Mouse (Mus musculus) hindbrain, embryonic 10.5 days (tissue): ENCODE results near the gene Hist1h2af. TPM values are rescaled to one million over a fixed set of nuclear protein-coding genes. Genes with fewer than 3 reads are reported as not detected.

Source experiments
- DNase-seq: peaks from one replicate; pipeline ENCODE4 v3.0.0-alpha.2; 2017; ENCODE audit warnings: low spot score
- H3K27ac ChIP-seq: fragments of 300-500 bp; sonication (generic); 2 replicates; pipeline ENCODE4 v1.5.1; 2016; ENCODE audit warnings: mild to moderate bottlenecking, moderate library complexity
- H3K27me3 ChIP-seq: fragments of 300-500 bp; sonication (generic); 2 replicates; pipeline ENCODE4 v1.6.1; 2016; ENCODE audit warnings: mild to moderate bottlenecking; ENCODE audit not compliant: poor library complexity, insufficient read depth, severe bottlenecking
- H3K36me3 ChIP-seq: fragments of 300-500 bp; sonication (generic); 2 replicates; pipeline ENCODE4 v1.6.1; 2016; ENCODE audit warnings: mild to moderate bottlenecking, moderate library complexity
- H3K4me1 ChIP-seq: fragments of 300-500 bp; sonication (generic); replicated peaks from 2 replicates; pipeline ENCODE4 v1.6.1; 2016; ENCODE audit warnings: mild to moderate bottlenecking
- H3K4me3 ChIP-seq: fragments of 300-500 bp; sonication (generic); 2 replicates; pipeline ENCODE4 v1.5.1; 2016; ENCODE audit warnings: mild to moderate bottlenecking, moderate library complexity
- H3K9me3 ChIP-seq: fragments of 300-500 bp; sonication (generic); 2 replicates; pipeline ENCODE4 v1.6.1; 2016; ENCODE audit warnings: mild to moderate bottlenecking, moderate library complexity
- WGBS: fragments of 180-500 bp; shearing (Covaris S2); methylation state at CpG from one replicate; pipeline ENCODE4 v1.1.7; 2016; 5-methylcytosine and 5-hydroxymethylcytosine counted together
- polyA plus RNA-seq: library from polyadenylated mRNA; unstranded; fragments of >200 nt; fragmentation: Nextera tagmentation; extraction: Ambion mirVana; gene quantifications from 2 replicates; pipeline ENCODE4 v1.2.1, GENCODE M21; 2016

Hist1h2af gene
- polyA plus RNA-seq, 1 experiment from 2014 or later: 9.2 TPM

DNA sequence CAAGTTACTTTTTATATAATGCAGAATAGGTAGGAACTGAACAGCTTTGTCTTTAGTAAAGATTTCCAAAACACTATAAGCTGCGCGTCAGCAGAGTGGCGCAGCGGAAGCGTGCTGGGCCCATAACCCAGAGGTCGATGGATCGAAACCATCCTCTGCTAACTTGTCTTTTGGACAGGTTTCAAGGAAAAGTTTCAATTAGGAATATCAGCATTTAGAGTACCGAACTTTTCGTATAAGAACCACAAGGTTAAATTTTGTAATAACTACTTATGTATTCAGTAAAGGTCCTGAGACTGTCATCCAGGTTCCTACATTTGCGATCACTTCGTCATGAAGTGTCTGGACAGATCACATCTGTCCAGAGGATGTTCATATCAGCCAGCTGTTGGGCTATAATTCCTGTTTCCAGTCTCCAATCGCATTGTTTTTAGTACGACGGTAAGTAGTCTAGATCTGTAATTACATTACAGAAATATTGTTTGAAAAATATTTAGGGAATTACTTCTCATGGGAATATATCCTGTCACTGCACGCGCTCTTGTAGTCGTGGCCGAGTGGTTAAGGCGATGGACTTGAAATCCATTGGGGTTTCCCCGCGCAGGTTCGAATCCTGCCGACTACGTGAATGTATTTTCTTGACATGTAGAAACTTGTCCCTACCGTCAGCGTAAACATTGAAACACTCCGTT lies 16.0 kb upstream of the Hist1h2af start:
- peak; percentile 89 for DNase-seq
- H3K9me3 ChIP-seq: no peaks in the 10 kb centered on the region
- H3K27me3 ChIP-seq: no peaks in the 10 kb centered on the region
- no peaks in the 10 kb centered on the region for H3K36me3 ChIP-seq
- H3K27ac ChIP-seq: no peak overlapping the region
- peak overlapping the region; percentile 58 for H3K4me3 ChIP-seq
- peaks cover 6% of the 10 kb centered on the region; the same call in 1 of the 2 replicates for H3K4me1 ChIP-seq
- under 1% methylated on average over 27 of the region's 27 CpGs for WGBS

DNA sequence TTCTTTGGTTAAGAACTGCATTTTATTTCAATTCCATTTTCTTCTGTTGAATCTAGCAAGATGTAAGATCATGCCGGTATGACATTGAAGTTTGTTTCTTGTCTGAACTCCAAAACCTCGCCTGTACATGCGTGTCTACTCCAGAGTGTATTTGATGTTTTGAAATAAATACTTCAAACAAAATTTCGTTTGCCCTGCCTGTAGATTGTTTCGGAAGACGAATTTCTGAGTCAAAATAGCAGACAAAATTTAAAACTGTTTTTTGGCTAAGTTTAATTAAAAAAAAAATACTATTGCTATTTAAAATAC lies 15.5 kb upstream of the Hist1h2af start:
- no peak for DNase-seq
- Histone ChIP-seq H3K9me3 (no peaks in the 10 kb centered on the region), H3K27me3 (no peaks in the 10 kb centered on the region), H3K4me1 (peaks cover 6% of the 10 kb centered on the region; the same call in 1 of the 2 replicates), H3K36me3 (no peaks in the 10 kb centered on the region), H3K4me3 (peak overlapping the region; percentile 58), H3K27ac (no peak overlapping the region)
- WGBS: under 1% methylated on average over 6 of the region's 6 CpGs

DNA sequence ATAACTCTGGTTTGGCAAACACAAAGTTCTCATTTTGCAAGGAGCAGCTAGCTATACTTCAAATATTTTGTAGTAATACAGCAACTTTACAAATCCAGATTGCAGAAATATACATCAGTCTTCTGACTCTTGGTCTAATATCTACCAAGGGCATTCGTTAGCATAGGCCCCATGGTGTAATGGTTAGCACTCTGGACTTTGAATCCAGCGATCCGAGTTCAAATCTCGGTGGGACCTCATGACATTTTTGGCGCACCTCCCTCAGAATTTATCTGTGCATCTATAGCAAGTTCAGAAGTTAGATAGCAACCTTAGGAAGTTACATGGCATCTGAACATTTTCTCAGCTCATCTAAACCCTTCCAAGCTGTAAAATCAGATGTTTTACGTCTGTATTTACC lies 14.8 kb upstream of the Hist1h2af start:
- 0% methylated on average over 6 of the region's 6 CpGs for WGBS
- Histone ChIP-seq H3K27ac (no peak overlapping the region), H3K36me3 (no peaks in the 10 kb centered on the region), H3K9me3 (no peaks in the 10 kb centered on the region), H3K27me3 (no peaks in the 10 kb centered on the region), H3K4me1 (peaks cover 6% of the 10 kb centered on the region; the same call in 1 of the 2 replicates), H3K4me3 (peak overlapping the region; percentile 58)
- peak; percentile 80 for DNase-seq

DNA sequence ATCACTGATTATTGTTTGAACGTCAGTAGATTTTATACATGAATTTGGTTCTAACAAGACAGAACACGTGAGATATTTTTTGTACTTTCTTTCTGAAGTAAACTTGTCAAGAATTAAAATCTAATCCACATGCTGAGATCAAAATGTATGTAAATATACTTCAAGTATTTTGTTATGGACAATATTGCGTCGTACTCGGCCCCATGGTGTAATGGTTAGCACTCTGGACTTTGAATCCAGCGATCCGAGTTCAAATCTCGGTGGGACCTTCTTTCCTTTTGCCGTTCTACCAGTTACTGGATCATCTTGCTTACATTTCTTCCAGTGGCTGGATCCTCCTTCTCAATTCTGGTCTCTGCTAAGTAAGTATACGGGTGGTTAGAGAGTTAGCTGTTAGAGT lies 14.3 kb upstream of the Hist1h2af start:
- H3K36me3 ChIP-seq: no peaks in the 10 kb centered on the region
- H3K4me3 ChIP-seq: peak overlapping the region; percentile 58
- H3K4me1 ChIP-seq: peaks cover 6% of the 10 kb centered on the region; the same call in 1 of the 2 replicates
- no peak overlapping the region for H3K27ac ChIP-seq
- WGBS: under 1% methylated on average over 10 of the region's 10 CpGs
- H3K27me3 ChIP-seq: no peaks in the 10 kb centered on the region
- DNase-seq: peak; percentile 77
- no peaks in the 10 kb centered on the region for H3K9me3 ChIP-seq

- Histone ChIP-seq H3K27ac (no peak overlapping the region), H3K4me3 (peak overlapping the region; percentile 28; the same call in 1 of the 2 replicates), H3K4me1 (peaks cover 9% of the 10 kb centered on the region; the same call in 1 of the 2 replicates), H3K36me3 (no peaks in the 10 kb centered on the region), H3K27me3 (no peaks in the 10 kb centered on the region), H3K9me3 (no peaks in the 10 kb centered on the region)
- under 1% methylated on average over 14 of the region's 14 CpGs for WGBS
- DNase-seq: peak; percentile 79
These were observed 12.0 kb upstream of the Hist1h2af start for GRCm38 (mm10) chr13:23521703-23522102.

DNA sequence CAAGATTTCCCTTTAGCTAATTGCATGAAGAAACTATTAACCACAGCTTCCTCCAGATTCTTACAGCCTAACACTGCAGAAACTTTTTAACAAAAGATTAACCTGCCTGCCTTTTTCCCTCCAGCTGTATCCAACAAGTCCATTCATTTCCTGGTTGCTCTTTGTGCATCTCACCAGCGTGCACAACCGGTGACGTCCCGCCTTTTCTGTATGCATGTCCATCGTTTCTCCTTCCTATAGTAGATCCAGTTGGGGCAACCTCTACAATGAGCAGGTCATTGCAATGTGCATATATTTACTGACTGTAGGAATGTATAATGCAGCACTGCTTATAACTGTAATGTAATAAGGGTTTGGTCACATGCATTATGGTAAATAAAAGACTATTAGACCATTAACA lies 9.7 kb upstream of the Hist1h2af start:
- H3K27ac ChIP-seq: no peak overlapping the region
- H3K27me3 ChIP-seq: no peaks in the 10 kb centered on the region
- DNase-seq: no peak
- 56% methylated on average over 5 of the region's 5 CpGs for WGBS
- H3K36me3 ChIP-seq: no peaks in the 10 kb centered on the region
- H3K9me3 ChIP-seq: no peaks in the 10 kb centered on the region
- peaks cover 22% of the 10 kb centered on the region for H3K4me1 ChIP-seq
- no peak overlapping the region for H3K4me3 ChIP-seq

- peak overlapping the region; percentile 23; the same call in 1 of the 2 replicates for H3K4me3 ChIP-seq
These were observed 9.1 kb upstream of the Hist1h2af start for GRCm38 (mm10) chr13:23524654-23525053.

DNA sequence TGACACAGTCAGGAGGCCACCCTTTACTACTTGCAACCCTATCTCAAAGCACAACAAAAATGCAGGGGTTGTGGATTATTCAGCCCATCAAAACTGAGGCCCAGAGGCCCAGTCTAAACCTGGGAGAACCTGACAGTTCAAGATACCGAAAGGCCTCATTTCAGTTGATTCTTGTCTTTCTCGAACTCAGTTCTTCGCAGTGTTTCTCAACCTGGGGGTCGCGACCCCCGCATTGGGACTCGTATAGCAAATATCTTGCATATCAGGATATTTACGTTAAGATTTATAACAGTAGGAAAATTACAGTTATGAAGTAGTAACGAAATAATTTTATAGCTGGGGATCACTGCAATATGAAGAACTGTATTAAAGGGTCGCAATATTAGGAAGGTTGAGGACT lies 7.8 kb upstream of the Hist1h2af start:
- Histone ChIP-seq H3K4me1 (peaks cover 31% of the 10 kb centered on the region), H3K4me3 (peak overlapping the region; percentile 53), H3K27ac (peak overlapping the region; percentile 16; the same call in 1 of the 2 replicates), H3K9me3 (no peaks in the 10 kb centered on the region), H3K27me3 (no peaks in the 10 kb centered on the region), H3K36me3 (no peaks in the 10 kb centered on the region)
- 2% methylated on average over 10 of the region's 10 CpGs for WGBS
- peak; percentile 58 for DNase-seq

More at GRCm38 (mm10) chr13:23524654-23525053, 9.1 kb upstream of the Hist1h2af start:
- Histone ChIP-seq H3K27me3 (no peaks in the 10 kb centered on the region), H3K27ac (no peak overlapping the region), H3K4me1 (peaks cover 28% of the 10 kb centered on the region), H3K9me3 (no peaks in the 10 kb centered on the region), H3K36me3 (no peaks in the 10 kb centered on the region)
- peak; percentile 86 for DNase-seq
- WGBS: 8% methylated on average over 5 of the region's 5 CpGs

DNA sequence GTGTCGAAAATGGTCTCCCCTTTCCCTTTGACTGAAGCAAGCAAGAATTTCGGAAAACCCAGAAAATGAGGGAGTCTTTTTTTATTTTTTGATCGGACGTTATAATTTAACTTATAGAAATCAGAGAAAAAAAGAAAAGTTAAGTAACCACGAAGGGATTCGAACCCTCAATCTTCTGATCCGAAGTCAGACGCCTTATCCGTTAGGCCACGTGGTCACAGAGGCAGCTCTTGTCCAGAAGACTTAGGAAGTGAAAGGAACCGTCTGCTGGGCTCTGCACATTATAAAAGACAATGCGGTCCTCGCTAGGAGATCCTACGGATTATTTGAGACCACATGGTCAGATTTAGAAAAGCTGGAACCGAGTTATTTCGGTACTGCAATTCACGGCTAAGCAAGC lies 7.4 kb upstream of the Hist1h2af start:
- Histone ChIP-seq H3K27me3 (no peaks in the 10 kb centered on the region), H3K4me1 (peaks cover 31% of the 10 kb centered on the region), H3K36me3 (no peaks in the 10 kb centered on the region), H3K4me3 (peak overlapping the region; percentile 53), H3K27ac (peak overlapping the region; percentile 84), H3K9me3 (no peaks in the 10 kb centered on the region)
- under 1% methylated on average over 17 of the region's 17 CpGs for WGBS
- peak; percentile 92 for DNase-seq

DNA sequence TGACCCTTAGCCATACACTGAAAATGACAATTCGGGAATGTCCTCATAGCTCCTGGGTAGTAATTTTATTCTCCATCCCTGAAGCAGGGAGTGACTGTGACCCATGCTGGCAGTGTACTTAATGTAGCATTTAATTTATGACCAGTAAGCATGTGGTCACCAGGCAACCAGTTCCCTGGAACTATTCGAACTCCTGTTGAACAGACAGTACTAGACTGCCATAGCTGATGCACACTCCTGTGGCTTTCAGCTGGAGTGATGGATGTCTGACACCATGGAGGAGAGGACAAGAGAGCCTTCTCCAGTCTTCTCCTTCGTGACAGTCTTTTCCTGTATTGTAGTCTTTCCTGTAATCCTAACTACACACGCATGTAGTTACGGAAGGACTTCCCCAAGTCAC lies 4.7 kb upstream of the Hist1h2af start:
- no peaks in the 10 kb centered on the region for H3K27me3 ChIP-seq
- peak; percentile 32 for DNase-seq
- H3K27ac ChIP-seq: no peak overlapping the region; the same call in 1 of the 2 replicates
- 76% methylated on average over 5 of the region's 5 CpGs for WGBS
- H3K36me3 ChIP-seq: no peaks in the 10 kb centered on the region
- H3K4me1 ChIP-seq: peaks cover 48% of the 10 kb centered on the region
- peak overlapping the region; percentile 24 for H3K4me3 ChIP-seq
- H3K9me3 ChIP-seq: no peaks in the 10 kb centered on the region

GRCm38 (mm10) chr13:23529480-23530165 lies 4.1 kb upstream of the Hist1h2af start:
- no peak for DNase-seq
- peaks cover 51% of the 10 kb centered on the region for H3K4me1 ChIP-seq
- H3K4me3 ChIP-seq: peak overlapping the region; percentile 64
- no peaks in the 10 kb centered on the region for H3K9me3 ChIP-seq
- H3K36me3 ChIP-seq: no peaks in the 10 kb centered on the region
- no peaks in the 10 kb centered on the region for H3K27me3 ChIP-seq
- peak overlapping the region; percentile 98 for H3K27ac ChIP-seq
- 42% methylated on average over 2 of the region's 2 CpGs for WGBS

GRCm38 (mm10) chr13:23530181-23530900 lies 3.4 kb upstream of the Hist1h2af start:
- peak; percentile 61 for DNase-seq
- Histone ChIP-seq H3K4me1 (peaks cover 51% of the 10 kb centered on the region), H3K27ac (peak overlapping the region; percentile 98), H3K9me3 (no peaks in the 10 kb centered on the region), H3K27me3 (no peaks in the 10 kb centered on the region), H3K36me3 (no peaks in the 10 kb centered on the region), H3K4me3 (peak overlapping the region; percentile 64)
- under 1% methylated on average over 20 of the region's 20 CpGs for WGBS
